Mouse (Mus musculus) adrenal gland, postnatal 4 days (tissue): ENCODE measurements around the gene Pnrc2. TPM values are rescaled to one million over a fixed set of nuclear protein-coding genes. Genes with fewer than 3 reads are reported as not detected.

Source experiments
- DNase-seq, 2 experiments: peaks; one replicate each; pipeline ENCODE4 v3.0.0; 2021 to 2022; ENCODE audit warnings: low spot score in 2 of 2, mixed read lengths in 2 of 2
- long read RNA-seq, 2 experiments: library from polyadenylated mRNA; stranded (forward); transcript quantifications; one replicate each; pipeline ENCODE4 v2.0.0; 2021
- total RNA-seq, 2 experiments: library from RNA; stranded (reverse); gene quantifications; 2 replicates each; pipeline ENCODE4 v1.2.3; 2021

The Pnrc2 gene
- 100 to 1,000 TPM; 152 to 159 TPM for total RNA-seq
- long read RNA-seq, experiment 1, transcript Pnrc2-201 (3 exons, 1,919 nt): major isoform, 72 of 90 reads
- long read RNA-seq, experiment 1, partial matches to known transcripts: 0 of 90 reads
- long read RNA-seq, experiment 1, other reads (novel, unspliced or antisense): 11 of 90 reads
- long read RNA-seq, experiment 2, transcript Pnrc2-202 (3 exons, 630 nt): minor isoform, 7 of 163 reads
- long read RNA-seq, experiment 2, transcript Pnrc2-203 (2 exons, 171 nt): minor isoform, 17 of 163 reads
- long read RNA-seq, experiment 2, transcript Pnrc2-201 (3 exons, 1,919 nt): major isoform, 111 of 163 reads
- long read RNA-seq, experiment 2, partial matches to known transcripts: 0 of 163 reads
- long read RNA-seq, experiment 2, other reads (novel, unspliced or antisense): 28 of 163 reads

- DNase-seq: peak; percentile 76 to 90
These were observed at the start of gene Pnrc2 for GRCm38 (mm10) chr4:135873526-135874202. Gene Pnrc2 (minus strand): TSS chr4:135873850.

DNA sequence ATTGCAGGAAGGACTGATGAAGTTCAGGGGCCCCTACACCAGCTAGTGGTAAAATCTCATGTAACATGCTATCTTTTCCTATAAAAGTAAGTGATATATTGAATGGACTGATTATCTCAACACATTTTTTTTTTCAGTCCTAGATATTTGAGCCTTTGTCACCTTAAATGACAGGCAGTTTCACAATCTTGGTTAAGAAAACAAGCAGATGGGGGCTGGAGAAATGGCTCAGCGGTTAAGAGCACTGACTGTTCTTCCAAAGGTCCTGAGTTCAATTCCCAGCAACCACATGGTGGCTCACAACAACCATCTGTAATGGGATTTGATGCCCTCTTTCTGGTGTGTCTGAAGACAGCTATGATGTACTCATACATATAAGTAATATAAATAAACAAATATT is 48.5 kb upstream of the Pnrc2 start:
- no peak for DNase-seq

GRCm38 (mm10) chr4:135921257-135922120 is 47.8 kb upstream of the Pnrc2 start:
- no peak for DNase-seq

- DNase-seq: peak; percentile 87 to 93
These were observed 46.9 kb upstream of the Pnrc2 start, which contains the start of gene Fuca1 for GRCm38 (mm10) chr4:135920304-135921241. Gene Fuca1 (plus strand): TSS chr4:135920735.

DNA sequence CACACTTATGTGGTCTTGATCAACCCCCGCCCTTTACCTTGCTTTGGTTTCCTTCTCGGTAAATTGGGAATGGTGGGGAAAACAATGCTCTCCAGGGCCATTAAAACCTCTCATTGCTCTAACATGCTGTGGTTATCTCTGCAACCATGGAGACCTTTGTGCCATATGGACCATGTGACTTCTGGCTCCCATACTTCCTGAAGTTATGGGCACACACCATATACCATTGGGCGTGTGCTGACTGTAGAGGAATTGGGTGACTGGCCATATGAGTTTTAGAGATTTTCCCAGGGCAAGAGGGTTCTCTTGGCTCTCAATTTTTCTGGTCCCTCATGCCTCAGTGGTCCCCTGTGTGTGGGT is 45.6 kb upstream of the Pnrc2 start:
- no peak for DNase-seq

- DNase-seq: no peak
These were observed 45.1 kb upstream of the Pnrc2 start for GRCm38 (mm10) chr4:135918635-135919279.

DNA sequence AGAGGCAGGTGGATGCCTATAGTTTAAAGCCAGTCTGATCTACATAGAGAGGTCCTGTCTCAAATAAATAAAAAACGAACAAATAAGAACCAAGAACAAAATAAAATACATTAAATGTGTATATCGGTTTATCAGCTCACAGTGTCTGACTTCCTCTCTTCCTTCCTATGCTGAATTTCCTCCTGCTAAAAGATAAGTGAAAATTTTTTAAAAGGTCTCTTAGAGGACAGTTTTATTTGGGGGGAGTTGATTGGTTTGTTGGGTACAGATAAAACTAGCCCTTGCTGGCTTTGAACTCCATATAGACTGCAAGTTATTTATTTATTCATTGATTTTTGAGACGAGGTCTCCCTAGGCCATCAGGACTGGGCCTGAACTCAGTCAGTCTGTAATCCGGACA is 39.8 kb upstream of the Pnrc2 start:
- no peak for DNase-seq

DNA sequence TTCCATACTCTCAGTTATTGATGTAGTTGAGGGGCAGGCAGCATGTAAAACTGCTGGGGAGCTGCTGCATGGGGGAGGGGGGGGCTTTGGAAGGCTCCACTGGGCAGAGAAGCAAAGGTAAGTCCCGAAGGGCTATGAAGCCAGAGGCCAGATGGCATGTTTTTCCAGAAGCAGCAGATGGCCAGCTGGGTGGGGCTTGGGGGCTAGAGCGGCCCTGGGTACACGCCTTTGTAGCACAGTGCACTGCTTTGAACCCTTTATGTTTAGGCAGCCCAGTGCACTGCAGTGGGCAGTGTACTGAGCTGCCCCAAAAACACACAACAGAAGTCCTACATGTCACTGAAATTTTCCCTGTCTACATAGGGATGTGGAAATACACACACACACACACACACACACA is 39.2 kb upstream of the Pnrc2 start:
- DNase-seq: no peak

GRCm38 (mm10) chr4:135912164-135912563 is 38.5 kb upstream of the Pnrc2 start:
- DNase-seq: no peak

DNA sequence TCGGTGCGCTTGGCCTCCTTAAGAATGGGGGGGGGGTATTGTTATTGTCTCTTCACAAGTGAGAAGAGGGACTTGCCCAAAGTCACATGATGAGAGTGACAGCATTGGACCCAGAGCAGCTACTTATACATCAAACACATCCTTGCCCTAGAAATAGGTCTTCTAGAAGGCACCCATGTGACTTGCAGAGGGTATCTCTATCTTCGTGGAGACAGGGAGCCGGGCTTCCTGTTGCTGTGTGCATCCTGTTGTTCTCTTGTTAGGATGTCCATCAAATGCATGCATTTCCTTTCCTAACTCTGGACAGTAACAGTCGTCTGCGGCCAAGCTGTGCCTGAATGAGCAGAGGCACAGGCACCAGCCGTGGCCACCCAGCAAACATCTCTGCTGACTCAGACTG is 37.9 kb upstream of the Pnrc2 start:
- no peak for DNase-seq

- DNase-seq: no peak
These were observed 35.8 kb upstream of the Pnrc2 start for GRCm38 (mm10) chr4:135909326-135910066.

DNA sequence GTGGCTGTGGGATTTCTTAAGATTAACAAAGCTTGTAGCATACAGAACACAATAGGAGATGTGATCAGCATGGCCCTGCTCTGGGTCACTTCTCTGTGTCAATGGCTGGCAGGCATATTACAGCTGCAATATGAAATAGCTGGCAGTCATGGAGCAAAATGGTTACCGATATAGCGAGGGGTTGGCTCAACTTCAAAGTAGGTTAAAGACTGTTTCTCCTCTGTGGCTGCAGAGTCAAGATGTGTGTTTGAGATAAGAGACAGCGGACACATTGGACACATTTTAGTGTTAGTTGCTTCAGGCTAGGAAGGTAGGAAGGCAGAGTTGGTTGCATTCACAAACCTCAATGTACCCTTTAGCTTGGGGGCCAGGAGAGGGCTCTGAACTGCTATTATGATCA is 33.0 kb upstream of the Pnrc2 start:
- no peak for DNase-seq

GRCm38 (mm10) chr4:135904810-135905209 is 31.2 kb upstream of the Pnrc2 start:
- no peak for DNase-seq

DNA sequence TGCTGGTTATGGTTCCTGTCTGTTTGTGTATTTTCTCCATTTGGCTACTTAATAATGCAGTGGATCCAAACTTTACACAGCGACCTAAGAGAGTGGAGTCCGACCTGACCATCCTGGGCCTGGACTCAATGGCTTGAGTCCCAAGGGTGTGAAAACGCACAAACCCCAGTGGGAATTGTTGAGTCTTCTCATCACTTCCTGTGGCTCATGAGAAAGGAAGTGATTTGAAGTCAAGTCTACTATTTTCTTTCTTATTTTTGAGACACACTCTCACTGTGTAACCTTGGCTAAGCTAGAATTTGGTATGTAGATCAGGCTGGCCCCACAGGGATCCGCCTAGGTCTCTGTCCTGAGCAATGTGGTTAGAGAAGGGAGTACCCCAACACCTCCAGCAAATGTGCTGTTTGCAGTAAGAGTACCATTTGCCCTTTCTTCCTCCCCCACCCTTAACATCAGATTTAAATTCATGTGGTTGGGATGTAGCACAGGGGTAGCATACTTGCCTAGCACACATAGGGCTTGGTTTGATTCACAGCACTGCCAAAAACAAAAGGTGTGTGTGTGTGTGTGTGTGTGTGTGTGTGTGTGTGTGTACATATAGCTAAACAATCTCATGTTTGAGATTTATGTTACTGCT is 29.1 kb upstream of the Pnrc2 start:
- no peak for DNase-seq

DNA sequence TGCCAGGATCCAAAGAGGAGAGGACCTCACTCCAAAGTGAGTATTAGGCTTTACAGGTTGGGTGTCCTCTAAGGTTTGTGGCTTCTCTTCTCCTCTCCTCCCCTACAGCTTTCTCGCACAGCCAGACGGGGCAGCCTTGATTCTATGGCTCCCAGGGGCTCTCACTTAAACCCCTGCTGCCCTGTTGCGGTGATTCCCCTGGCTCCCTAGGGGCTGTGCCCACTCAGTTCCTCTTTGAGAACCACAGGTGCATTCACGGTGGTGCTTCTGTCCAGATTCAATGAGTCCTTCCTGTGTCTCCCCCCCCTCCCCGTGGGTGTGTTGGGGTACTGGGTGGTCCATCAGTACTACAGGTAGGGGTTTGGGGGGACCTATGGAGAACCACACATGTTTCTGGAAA is 26.4 kb upstream of the Pnrc2 start:
- no peak for DNase-seq

GRCm38 (mm10) chr4:135899050-135899448 is 25.4 kb upstream of the Pnrc2 start:
- DNase-seq: no peak

DNA sequence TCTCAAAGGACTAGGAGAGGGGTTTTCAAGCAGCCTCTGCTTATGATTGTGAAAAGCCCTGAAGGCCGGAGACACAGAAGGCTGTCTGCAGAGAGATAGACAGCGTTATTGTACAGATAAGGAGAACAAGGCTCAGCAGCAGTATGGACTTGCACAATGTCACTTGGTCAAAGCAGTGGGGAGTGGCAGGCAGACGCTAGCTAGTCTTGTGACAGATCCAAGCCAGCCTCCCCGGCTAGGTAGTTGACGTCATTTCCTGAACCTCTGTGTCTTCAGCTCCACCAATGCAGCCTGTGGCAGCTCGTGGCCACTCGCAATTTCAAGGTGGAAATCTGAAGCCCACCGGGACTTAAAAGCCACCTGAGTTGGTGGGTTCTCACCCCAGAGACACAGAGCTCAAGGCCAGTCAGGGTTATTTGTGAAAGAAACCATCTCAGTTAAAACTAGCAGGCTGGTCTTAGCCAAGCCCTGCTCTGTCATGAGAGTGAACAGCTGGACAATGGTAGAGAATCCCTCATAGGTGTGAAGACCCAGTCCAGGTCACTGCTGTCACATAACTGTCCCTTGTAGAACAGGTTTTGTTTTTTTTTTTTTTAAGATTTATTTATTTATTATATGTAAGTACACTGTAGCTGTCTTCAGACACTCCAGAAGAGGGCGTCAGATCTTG is 24.9 kb upstream of the Pnrc2 start:
- no peak for DNase-seq

- no peak for DNase-seq
These were observed 22.5 kb upstream of the Pnrc2 start for GRCm38 (mm10) chr4:135896157-135896556.
